Mouse (Mus musculus) stomach, postnatal 0 days (tissue): ENCODE results near the gene 1700030K09Rik. TPM values are rescaled to one million over a fixed set of nuclear protein-coding genes. Genes with fewer than 3 reads are reported as not detected.

ENCODE experiments used
- ATAC-seq: fragments of 200-750 bp; cut with Nextera tagmentation; 2 replicates; pipeline ENCODE4 v1.8.0; 2017; ENCODE audit not compliant: low FRiP score, low TSS enrichment
- DNase-seq: peaks from one replicate; pipeline ENCODE4 v3.0.0-alpha.2; 2016; ENCODE audit warnings: low spot score
- H3K27ac ChIP-seq: fragments of 300-500 bp; sonication (generic); replicated peaks from 2 replicates; pipeline ENCODE4 v1.5.1; 2014; ENCODE audit warnings: mild to moderate bottlenecking, control low read depth
- H3K27me3 ChIP-seq: fragments of 300-500 bp; sonication (generic); 2 replicates; pipeline ENCODE4 v1.6.1; 2014; ENCODE audit warnings: low read length; ENCODE audit not compliant: control insufficient read depth, insufficient read depth
- H3K36me3 ChIP-seq: fragments of 300-500 bp; sonication (generic); 2 replicates; pipeline ENCODE4 v1.6.1; 2014; ENCODE audit warnings: low read length, mixed read lengths; ENCODE audit not compliant: control insufficient read depth, insufficient read depth
- H3K4me1 ChIP-seq: fragments of 300-500 bp; sonication (generic); replicated peaks from 2 replicates; pipeline ENCODE4 v1.6.1; 2014; ENCODE audit warnings: antibody characterized with exemption; ENCODE audit not compliant: control insufficient read depth, insufficient read depth
- H3K4me2 ChIP-seq: fragments of 300-500 bp; sonication (generic); replicated peaks from 2 replicates; pipeline ENCODE4 v1.6.1; 2014; ENCODE audit warnings: low read depth, mild to moderate bottlenecking, control low read depth, moderate library complexity
- H3K4me3 ChIP-seq: fragments of 300-500 bp; sonication (generic); 2 replicates; pipeline ENCODE4 v1.5.1; 2014; ENCODE audit warnings: low read depth, low read length, control low read depth
- H3K9ac ChIP-seq: fragments of 300-500 bp; sonication (generic); 2 replicates; pipeline ENCODE4 v1.6.1; 2014; ENCODE audit warnings: mild to moderate bottlenecking, low read length, control low read depth, mixed read lengths
- H3K9me3 ChIP-seq: fragments of 300-500 bp; sonication (generic); 2 replicates; pipeline ENCODE4 v1.6.1; 2016; ENCODE audit warnings: low read length; ENCODE audit not compliant: control insufficient read depth
- CTCF ChIP-seq: IDR thresholded peaks from 2 replicates; pipeline ENCODE4 v1.5.1; 2016; ENCODE audit warnings: antibody characterized with exemption, low read depth, mild to moderate bottlenecking, moderate library complexity
- EP300 ChIP-seq: optimal IDR thresholded peaks from 2 replicates; pipeline ENCODE3; 2016; ENCODE audit warnings: antibody characterized with exemption
- WGBS: fragments of 180-500 bp; shearing (Covaris S2); extraction: QIAGEN DNeasy Blood & Tissue Kit; methylation state at CpG from one replicate; pipeline ENCODE4 v1.1.7; 2014; 5-methylcytosine and 5-hydroxymethylcytosine counted together
- microRNA-seq: library from miRNA; unstranded; fragments of <30 nt; microRNA quantifications from one replicate; pipeline ENCODE4, GENCODE M21; 2016
- polyA plus RNA-seq: library from polyadenylated mRNA; unstranded; fragments of >200 nt; fragmentation: Nextera tagmentation; extraction: Ambion mirVana; gene quantifications from 2 replicates; pipeline ENCODE4 v1.2.1, GENCODE M21; 2015

1700030K09Rik gene
- polyA plus RNA-seq, 1 experiment from 2014 or later, result 4.2 TPM

GRCm38 (mm10) chr8:72504637-72505314, 61.1 kb downstream of the 1700030K09Rik start:
- H3K36me3 ChIP-seq, result no peaks in the 10 kb centered on the region; the same call in 1 of the 2 replicates
- ATAC-seq, result peak; percentile 62
- H3K4me1 ChIP-seq, result no peaks in the 10 kb centered on the region; the same call in 1 of the 2 replicates
- no peak overlapping the region for H3K27ac ChIP-seq
- H3K27me3 ChIP-seq, result no peaks in the 10 kb centered on the region
- no peak overlapping the region for H3K9ac ChIP-seq
- no peak overlapping the region for H3K4me2 ChIP-seq
- H3K9me3 ChIP-seq, result no peaks in the 10 kb centered on the region
- TF ChIP-seq CTCF (no peak), EP300 (no peak)
- no peak overlapping the region for H3K4me3 ChIP-seq
- DNase-seq, result no peak

DNA sequence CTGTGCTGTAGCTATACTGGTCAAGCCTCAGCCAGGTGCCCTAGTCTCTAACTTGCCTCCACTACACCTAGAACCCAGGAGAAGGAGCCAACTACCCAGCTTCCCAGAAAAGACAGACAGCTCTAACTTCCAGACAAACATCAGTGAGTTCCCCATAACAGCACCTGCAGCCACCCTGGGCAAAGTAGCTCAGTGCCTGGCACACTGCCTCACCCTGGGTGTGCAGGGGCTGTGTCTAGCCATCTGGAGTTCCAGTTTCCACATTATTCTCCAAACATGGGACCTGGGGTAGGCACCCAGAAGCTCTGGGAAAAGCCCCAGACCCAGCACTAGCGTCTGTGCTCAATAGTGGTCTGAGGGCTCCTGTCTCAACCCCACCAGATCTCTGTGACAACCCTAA, 63.8 kb downstream of the 1700030K09Rik start:
- Histone ChIP-seq H3K36me3 (no peaks in the 10 kb centered on the region; the same call in 1 of the 2 replicates), H3K27me3 (no peaks in the 10 kb centered on the region), H3K4me1 (no peaks in the 10 kb centered on the region; the same call in 1 of the 2 replicates), H3K4me2 (no peak overlapping the region), H3K9me3 (no peaks in the 10 kb centered on the region), H3K9ac (no peak overlapping the region), H3K4me3 (no peak overlapping the region), H3K27ac (no peak overlapping the region)
- DNase-seq, result no peak
- no peak for ATAC-seq
- WGBS, result 72% methylated on average over 1 of the region's 1 CpGs
- TF ChIP-seq CTCF (no peak), EP300 (no peak)

Small RNA genes lying within 50 kb of the gene (microRNA-seq; reads per million reads assigned to microRNA genes)
- 0.96 reads per million for gene Mir7068

Other genes with a start within 250 kb of the 1700030K09Rik start
- gene Cib3, start 231.0 kb upstream of the 1700030K09Rik start, polyA plus RNA-seq, result 0.45 and 0.79 TPM in 2 replicates
- not detected in 2 replicates for gene Gm11034, start 230.2 kb upstream of the 1700030K09Rik start, polyA plus RNA-seq
- gene Fam32a, start 224.2 kb upstream of the 1700030K09Rik start, polyA plus RNA-seq, result 53.8 and 57.4 TPM in 2 replicates
- gene Ap1m1, start 203.9 kb upstream of the 1700030K09Rik start, polyA plus RNA-seq, result 38.2 and 42.0 TPM in 2 replicates
- gene Gm10282, start 138.6 kb upstream of the 1700030K09Rik start, polyA plus RNA-seq, result 9.6 and 9.9 TPM in 2 replicates
- 9.5 and 11.1 TPM in 2 replicates for gene Klf2, start 124.8 kb upstream of the 1700030K09Rik start, polyA plus RNA-seq
- gene Eps15l1, start 22.4 kb upstream of the 1700030K09Rik start, polyA plus RNA-seq, result 20.7 and 23.5 TPM in 2 replicates
- gene Calr3, start within 50 bp of the 1700030K09Rik start, polyA plus RNA-seq, result 5.4 TPM in 2 replicates
- 15.6 and 19.2 TPM in 2 replicates for gene Cherp, start 31.3 kb downstream of the 1700030K09Rik start, polyA plus RNA-seq
- gene Slc35e1, start 48.7 kb downstream of the 1700030K09Rik start, polyA plus RNA-seq, result 8.5 TPM in 2 replicates
- 7.1 and 7.4 TPM in 2 replicates for gene Med26, start 104.4 kb downstream of the 1700030K09Rik start, polyA plus RNA-seq
- 117 and 118 TPM in 2 replicates for gene Smim7, start 127.2 kb downstream of the 1700030K09Rik start, polyA plus RNA-seq
- gene Tmem38a, start 128.2 kb downstream of the 1700030K09Rik start, polyA plus RNA-seq, result 12.5 and 14.4 TPM in 2 replicates
- gene Nwd1, start 202.8 kb downstream of the 1700030K09Rik start, polyA plus RNA-seq, result 0.02 and 0.15 TPM in 2 replicates